Mouse (Mus musculus) urinary bladder, postnatal 10 days (tissue): Measurements from ENCODE around the gene Rab11fip4.
"Not testable (repeated sequence)": the region's sequence is repeated elsewhere in the genome, so short reads cannot be mapped to it uniquely, and the experiment has no call there.

ENCODE experiments used
- DNase-seq: peaks from one replicate; pipeline ENCODE4 v3.0.0; 2022; ENCODE audit warnings: low spot score

The Rab11fip4 gene

DNA sequence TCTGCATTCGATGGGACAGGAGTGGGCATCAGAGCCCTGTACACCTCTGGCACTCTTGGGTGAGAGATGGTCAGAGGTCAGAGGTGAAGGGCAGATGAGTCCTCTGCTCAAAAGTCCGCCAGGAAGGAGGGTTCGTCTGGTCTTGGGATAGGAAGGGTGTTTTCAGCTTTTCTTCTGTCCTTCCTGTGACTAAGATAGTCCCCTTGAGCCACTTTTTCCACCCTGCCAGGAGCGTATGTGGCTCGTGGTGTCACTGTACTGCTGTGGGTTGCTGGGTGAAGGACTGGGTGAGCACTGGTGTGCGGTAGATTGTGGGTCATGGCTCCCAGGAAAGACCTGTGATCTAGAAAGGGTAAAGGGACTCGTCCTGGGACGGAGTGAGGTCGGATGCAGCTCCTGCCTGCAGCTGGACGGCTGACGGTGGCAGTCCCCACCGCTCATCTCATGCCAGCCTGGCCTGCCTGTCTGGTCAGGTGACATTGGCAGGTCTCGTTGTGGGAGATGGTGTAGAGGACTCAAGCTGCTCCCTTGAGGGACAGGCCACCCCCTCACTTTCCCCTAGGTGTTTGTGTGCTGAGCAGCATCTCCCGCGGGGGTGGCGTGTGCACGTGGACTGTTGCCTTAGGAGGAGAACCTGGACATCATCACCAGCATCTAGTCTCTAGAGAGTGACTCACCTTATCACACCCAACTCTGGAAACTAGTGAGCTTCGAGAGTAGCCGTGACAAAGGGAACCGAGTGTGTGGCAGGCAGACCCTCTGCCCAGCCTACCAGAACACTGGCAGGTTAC lies 87.5 kb downstream of the Rab11fip4 start:
- DNase-seq = no peak

DNA sequence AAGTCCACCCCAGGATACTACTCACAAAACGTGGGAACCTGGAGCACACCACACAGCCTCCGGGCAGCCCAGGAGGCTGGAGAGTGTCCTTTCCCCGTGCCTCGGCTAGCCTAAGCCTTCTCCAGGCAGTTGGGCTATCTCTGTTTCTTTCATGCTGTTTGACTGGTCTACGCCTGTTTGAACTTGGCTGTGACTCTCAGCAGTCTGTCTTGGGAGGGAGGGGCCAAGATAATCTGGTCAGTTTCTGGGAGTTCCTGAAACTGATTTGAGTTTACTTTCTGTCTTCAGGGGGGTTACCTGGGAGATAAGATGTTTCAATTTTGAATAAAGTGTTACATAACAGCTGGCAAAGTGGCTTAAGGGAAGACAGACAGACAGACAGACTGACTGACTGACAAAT lies 88.9 kb downstream of the Rab11fip4 start:
- no peak for DNase-seq

DNA sequence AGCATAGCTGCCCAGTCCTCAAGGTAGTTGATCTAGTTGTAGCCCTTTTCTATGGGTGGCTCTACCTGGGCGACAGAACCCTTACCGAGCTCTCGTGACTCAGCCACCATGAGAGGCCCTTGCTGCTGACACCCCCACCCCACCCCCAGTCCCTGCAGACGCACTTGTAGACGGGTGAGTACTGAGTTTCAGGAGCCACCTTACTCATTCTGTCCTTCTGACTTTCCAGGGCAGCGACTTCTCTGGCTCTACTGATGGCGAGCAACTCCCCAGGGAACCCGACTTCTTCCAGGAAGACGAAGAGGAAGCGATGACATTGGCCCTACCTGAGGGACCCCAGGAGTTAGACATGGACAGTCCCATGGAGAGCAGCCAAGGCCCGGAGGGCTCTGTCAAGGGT lies 89.5 kb downstream of the Rab11fip4 start:
- DNase-seq = no peak

DNA sequence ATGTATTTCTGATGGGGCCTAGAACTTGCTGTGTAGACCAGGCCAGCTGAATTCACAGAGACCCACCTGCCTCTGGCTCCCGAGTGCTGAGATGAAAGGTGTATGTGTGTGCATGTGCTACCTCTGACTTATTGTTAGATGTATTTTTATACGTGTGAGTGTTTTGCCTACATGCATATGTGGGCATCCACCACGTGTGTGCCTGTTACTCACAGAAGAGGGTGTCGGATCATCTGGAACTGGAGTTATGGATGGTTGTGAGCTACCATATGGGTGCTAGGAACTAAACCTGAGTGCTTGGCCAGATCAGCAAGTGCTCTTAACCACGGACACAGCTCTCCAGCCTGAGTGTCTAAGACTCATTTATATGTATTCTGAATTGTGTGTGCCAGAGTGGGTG lies 90.2 kb downstream of the Rab11fip4 start:
- DNase-seq = no peak

DNA sequence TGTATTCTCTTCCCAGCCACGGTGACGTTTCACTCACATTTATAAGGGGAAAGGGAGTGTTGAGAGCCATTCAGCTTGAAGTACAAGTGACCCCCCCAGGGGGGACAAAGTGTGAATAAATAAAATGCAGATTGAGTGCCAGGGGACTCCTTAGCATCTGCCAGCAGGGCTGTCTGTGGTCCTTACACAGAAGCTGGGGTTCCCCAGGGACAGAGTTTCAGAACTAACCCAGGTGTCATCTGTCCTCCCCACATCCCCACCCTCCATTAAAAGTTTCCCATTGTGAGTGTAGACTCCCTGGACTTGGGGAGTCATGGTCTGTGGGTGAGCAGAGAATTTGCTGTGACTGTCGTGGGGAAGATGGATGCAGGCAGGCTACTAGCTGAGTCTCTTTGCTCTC lies 90.8 kb downstream of the Rab11fip4 start:
- DNase-seq = no peak

DNA sequence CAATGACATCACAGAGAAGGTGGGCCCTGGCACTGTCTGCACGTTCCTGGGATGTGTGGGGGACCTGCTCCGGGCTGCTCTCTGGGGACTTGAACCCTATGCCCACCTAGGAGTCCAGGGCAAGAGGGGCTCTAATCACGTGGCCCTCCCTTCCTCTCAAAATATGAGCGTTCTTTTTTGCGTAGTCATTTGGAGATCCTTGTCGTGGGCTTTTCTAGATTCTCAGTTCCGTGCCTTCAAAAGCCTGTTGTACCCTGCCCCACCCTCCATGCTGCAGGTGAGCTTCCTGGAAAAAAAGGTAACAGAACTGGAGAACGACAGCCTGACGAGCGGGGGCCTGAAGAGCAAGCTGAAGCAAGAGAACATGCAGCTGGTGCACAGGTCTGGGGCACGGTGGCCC lies 94.1 kb downstream of the Rab11fip4 start:
- no peak for DNase-seq

DNA sequence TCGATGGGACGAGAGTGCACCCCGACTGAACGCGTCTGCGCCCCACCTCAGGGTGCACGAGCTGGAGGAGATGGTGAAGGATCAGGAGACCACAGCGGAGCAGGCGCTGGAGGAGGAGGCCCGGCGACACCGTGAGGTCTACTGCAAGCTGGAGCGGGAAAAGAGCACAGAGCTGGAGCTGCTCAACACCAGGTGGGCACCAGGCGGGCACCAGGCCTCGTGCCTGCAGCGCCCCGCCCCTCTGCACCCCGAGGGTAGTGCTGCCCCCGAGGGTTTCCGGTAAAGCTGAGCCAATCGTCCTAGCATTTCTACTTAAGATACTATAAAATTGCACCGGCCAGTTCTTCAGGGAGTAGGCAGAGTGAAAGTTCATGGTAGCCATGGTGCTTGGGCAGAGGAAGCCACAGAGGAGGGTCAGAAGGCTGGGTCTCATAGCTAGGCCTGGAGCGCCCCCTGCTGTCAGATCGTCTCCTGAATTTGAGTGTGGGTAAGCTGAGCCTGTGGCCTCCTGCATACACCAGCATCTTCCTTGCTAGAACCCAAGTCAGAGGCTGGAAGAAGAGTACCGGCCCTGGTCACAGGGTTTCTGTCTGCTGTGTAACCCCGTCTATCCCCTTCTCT lies 95.6 kb downstream of the Rab11fip4 start:
- peak; percentile 77 for DNase-seq

DNA sequence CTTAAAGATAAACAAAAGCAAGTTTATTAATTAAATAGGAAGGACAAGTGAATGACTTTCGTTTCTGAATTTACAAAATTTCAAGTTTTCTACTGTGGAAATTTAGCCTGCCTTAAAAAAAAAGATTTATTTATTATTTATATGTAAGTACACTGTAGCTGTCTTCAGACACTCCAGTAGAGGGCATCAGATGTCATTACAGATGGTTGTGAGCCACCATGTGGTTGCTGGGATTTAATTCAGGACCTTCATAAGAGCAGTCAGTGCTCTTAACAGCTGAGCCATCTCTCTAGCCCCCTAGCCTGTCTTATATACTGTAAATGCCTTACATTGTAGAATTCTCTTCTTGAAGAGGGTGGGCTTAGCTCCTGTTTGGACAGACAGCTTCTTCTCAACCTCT lies 98.9 kb downstream of the Rab11fip4 start:
- no peak for DNase-seq

DNA sequence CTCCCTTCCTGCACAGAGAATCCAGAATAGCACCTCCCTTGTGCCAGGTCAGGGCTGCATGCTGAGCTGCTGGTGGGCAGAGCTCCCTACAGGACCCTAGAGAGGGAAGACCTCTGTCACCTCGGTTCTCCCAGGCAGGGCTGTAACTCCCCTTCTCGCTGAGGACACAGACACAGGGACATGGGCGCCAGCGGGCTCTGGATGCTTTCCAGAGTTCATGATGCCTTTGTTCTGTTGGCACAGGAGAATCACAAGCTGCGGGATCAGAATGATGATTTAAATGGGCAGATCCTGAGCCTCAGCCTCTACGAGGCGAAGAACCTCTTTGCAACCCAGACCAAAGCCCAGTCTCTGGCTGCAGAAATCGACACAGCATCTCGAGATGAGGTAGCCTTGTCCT lies 100.5 kb downstream of the Rab11fip4 start:
- DNase-seq = no peak

DNA sequence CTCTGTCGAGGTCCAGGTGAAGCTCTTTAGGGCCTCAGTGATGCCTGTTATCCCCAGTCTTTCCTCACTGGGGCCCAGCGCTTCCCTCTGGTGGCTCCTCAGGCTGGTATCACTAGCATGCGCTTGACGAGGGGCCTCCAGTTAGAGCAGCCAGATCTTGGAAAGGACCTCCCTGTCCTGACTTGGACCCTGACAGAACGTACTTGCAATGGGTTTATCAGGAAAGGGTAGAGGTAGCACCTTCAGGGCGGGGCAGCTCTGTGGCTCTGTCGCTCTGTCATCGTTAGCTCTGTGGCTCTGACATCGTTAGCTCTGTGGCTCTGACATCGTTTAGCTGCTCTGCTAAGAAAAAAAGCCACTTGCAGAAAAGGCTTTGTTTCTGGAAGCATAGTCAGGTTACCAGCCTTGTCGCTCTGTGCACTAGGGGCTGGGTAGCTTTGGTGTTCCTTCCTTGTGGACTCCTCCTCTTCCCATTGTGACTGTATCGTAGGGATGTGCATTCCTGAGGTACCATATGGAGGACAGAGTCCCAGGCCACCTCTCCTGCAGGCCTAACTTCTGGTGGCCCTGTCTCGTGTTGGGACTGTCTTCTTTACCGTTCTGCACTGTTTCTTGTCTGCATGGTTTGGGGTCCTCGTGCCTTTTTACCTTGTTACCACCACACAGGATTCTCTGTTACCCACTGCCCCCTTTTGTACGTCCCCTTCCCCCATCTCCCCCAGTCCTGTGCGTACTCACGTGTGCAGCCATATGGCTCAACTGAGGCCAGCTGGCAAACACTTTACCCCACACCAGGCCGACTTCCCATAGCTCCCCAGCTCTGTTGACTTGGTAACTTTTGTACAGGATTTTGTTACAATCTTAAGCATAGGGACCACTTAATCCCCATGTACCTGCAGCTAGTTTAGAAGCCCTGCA lies 105.6 kb downstream of the Rab11fip4 start:
- DNase-seq = no peak

DNA sequence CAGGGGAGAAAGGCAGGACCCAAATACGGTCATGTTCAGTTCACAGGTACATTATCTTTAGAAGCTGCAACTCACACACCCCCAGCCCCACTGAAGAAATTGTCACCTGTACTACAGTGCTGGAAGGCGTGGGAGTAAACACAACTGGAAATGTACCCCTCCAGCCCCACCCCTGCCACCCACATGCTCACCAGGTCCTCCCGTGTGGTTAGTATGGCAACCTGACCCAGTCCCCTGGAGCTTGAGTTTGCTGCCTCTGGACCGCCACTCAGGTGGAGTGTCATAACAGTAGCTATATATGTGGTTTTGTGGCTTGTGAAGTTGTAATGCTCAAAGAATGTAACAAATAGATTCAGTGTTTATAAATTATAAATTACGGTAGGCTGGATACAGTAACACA lies 107.1 kb downstream of the Rab11fip4 start:
- no peak for DNase-seq

DNA sequence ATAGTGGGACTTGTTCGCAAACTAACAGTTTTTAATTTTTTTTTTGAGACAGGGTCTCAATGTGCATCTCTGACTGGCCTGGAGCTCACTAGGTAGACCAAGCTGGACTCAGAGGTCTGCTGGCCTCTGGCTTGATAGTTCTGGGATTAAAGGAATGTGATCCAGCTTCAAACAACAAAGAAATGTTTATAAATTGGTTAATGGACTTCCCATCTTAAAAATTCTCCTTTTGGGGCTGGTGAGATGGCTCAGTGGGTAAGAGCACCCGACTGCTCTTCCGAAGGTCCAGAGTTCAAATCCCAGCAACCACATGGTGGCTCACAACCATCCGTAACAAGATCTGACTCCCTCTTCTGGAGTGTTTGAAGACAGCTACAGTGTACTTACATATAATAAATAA lies 107.5 kb downstream of the Rab11fip4 start:
- not testable (repeated sequence) for DNase-seq

DNA sequence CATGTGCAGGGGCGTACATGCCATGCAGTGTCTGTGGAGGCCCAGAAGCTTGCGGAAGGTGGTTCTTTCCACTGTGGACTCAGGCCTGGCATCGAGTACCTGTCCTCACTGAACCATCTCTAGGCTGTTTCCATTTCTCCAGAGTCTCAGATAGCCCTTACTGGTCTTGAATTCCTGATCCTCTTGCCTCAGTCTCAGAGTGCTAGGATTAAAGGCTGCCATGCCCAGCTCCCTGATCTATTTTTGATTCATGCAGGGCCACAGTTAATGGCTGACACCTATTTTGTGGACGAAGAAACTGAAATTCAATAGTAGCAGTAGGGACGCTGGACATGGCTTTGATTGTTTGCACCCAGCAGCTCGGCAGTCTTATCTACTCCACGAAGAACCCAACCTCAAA lies 110.5 kb downstream of the Rab11fip4 start:
- no peak for DNase-seq

DNA sequence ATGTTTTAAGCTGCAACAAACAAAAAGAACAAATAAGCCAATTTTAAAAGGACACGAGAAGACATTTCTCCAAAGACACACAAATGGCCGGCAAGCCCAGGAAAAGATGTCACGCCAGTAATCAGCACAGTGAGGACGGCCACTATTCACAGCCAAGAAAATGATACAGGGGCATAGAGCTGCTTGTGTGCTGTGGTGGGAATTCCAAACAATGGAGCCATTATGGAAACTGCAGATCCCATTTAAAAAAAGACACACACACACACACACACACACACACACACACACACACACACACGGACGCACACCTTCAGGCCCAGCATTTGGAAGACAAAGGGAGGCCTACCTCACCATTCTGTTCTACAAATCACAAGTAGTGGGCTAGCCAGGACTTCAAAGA lies 111.1 kb downstream of the Rab11fip4 start:
- no peak for DNase-seq

DNA sequence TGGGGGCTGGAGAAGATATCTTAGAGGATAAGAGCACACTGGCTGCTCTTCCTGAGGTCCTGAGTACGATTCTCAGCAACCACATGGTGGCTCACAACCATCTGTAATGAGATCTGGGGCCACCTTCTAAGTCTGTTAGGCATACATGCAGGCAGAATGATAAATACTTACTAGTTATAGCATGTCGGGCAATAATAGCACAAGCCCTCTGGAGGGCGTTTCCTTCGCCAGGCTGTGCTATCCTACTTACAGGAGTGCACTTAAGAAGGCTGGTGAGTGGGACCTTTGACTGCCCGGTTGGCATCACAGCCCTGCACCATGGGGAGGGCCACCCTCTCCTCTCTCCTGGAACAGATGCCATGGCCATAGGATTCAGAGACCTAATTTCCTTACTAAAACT lies 112.4 kb downstream of the Rab11fip4 start:
- DNase-seq = no peak

DNA sequence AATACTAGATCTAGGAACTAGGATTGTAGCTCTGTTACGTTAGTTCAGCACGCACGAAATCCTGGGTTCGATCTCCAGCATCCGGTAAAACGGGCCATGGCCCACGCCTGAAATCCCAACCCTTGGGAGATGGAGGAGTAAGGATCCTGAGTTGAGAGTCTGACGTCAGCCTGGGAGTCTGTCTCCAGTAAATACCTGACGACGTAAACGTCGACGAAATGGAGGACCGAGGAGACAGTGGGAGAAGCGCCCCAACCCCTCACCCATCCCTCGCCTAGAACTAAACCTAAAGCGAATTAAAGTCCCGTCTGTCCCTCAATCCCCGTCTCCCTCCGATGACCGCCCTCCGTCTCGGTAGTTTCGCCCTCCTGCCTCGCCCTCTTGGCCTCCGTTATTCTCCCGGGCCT lies 112.9 kb downstream of the Rab11fip4 start:
- DNase-seq = no peak

DNA sequence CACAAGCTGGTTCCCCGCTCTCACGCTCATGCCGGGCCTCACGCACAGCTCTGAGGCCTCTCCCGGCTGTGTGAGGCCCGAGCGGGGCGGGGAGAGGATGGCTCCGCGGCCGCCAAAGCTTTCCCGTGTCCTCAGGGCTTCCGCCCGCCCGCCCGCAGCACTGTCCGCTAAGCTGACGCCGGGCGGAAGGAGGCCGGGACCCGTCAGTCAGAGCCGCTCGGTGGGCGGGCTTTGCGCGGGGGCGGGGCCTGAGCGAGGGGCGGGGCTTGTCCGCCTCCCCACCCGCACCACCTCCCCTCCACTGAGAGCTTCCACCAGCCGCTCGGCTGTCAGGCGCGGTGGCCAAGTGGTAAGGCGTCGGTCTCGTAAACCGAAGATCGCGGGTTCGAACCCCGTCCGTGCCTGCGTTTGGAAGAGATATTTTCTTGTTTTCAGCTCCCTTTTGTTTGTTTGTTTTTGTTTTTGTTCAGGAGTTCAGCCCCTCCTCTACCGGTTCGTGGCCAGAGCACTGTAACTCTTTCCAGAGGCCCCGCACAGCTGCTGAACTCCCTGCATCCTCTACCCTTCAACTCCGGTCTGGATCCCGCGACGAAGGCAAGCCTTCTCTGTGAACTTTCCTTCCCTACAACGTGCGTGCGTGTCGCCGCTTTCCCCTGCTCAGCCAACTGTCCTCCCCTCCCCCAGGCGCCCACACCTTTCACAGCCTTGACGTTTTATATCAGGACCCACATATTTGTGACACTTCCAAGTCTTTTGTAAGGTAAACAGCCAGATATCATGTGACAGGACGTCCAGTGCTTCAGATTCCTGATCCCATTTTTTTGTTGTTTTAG lies 113.5 kb downstream of the Rab11fip4 start:
- DNase-seq = peak; percentile 94

DNA sequence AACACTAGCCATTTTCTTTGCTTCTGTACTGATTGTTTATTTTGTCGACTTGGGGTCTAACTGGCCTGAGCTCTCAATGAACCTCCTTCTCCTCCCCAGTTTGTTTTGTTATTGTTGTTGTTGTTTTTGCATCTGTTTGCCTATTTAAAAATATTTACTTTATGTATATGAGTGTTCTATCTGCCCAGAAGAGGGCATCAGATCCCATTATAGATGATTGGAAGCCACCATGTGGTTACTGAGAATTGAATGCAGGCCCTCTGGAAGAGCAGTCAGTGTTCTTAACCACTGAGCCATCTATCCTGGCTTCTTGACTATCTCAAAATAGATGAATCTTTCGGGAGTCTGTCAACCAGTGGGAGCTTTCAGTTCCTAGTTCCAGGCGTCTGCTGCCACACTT lies 116.1 kb downstream of the Rab11fip4 start:
- no peak for DNase-seq

DNA sequence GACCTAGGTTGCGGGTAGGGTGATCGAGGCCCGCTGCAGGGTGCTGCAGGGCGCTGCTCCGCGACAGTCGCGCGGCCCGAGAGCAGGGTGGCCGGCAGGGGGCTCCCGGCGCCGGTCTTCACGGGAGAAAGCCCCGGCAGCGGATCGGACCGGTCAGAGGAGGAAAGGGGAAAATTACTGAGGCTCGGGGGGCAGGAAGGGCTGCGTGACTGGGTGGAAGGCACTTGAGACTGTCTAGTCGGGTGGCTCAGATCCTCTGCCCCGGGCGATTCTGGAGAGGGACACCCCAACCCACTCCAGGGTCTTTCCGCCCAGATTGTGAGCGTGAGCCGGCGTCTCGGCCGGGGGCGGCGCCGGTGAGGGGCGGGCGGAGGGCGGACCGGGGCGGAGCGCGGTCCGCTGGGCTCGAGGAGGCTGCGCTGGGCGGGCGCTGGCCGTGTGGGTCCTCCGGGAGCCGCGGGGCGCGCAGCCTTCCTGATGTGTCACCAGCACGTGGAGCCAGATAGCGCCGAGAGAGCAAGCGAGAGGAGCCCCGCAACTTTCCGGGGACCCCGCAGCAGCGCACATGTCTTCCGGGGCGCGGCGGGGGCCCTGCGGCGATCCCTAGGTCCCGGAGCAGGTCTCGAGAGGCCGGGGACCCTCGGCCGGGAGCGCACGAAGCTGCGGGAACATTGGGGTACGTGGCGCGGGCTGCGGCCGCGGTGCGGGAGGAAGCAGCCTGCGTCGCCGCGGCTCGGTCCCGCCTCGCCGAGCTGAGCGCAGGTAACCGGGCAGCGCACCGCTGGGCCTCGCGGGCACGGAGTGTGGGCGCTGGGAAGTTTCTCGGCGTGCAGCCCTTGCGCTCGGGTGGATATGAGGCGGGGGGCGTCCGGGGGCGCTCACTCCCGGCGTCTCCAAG lies 120.1 kb downstream of the Rab11fip4 start:
- peak; percentile 65 for DNase-seq

DNA sequence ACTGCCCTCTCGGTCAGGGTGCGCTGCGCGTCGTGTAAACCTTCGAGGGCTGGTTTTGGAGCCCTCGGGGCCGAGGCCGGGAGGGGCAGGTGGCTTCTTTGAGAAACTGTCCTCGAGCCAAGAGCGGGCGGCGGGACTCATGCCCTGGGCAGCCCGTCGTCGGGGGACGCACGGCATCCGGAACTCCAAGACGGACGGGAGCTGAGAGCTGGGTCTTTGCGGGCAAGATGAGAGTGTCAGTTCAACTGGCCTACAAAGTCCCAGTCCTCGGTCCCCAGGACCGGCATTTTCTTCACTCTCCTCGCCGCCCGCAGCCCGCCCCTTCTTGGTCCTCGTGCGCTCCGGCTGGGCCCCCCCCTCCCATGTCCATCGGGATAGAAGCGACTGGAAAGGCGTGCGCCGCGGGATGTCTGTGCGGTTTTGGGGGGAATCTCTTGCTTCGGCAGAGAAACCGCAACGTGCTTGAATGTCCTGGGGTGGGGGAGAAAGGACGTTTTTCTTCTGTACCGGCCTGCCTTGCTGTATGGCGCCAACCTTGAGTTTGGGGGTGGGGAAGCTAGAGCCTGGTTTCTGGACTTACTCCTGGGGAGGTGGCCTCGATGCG lies 120.9 kb downstream of the Rab11fip4 start:
- DNase-seq = no peak
